Mouse (Mus musculus) forebrain, embryonic 14.5 days (tissue): ENCODE data around the gene Rpl28. TPM values are rescaled to one million over a fixed set of nuclear protein-coding genes. Genes with fewer than 3 reads are reported as not detected.

Source experiments
- ATAC-seq: fragments of 200-750 bp; cut with Nextera tagmentation; 2 replicates; pipeline ENCODE4 v1.8.0; 2017; ENCODE audit warnings: mild to moderate bottlenecking, moderate library complexity
- DNase-seq: peaks from one replicate; pipeline ENCODE4 v3.0.0-alpha.2; 2015; ENCODE audit warnings: low spot score
- H3K27ac ChIP-seq: fragments of 300-500 bp; sonication (generic); 2 replicates; pipeline ENCODE4 v1.5.1; 2014; ENCODE audit warnings: low read depth, mild to moderate bottlenecking, control low read depth, low read length, moderate library complexity
- H3K27me3 ChIP-seq: fragments of 300-500 bp; sonication (generic); replicated peaks from 2 replicates; pipeline ENCODE4 v1.6.1; 2014; ENCODE audit warnings: low read length, control low read depth, mixed read lengths; ENCODE audit not compliant: control insufficient read depth, insufficient read depth
- H3K36me3 ChIP-seq: fragments of 300-500 bp; sonication (generic); 2 replicates; pipeline ENCODE4 v1.6.1; 2014; ENCODE audit warnings: low read length, control low read depth; ENCODE audit not compliant: control insufficient read depth, insufficient read depth
- H3K4me1 ChIP-seq: fragments of 300-500 bp; sonication (generic); 2 replicates; pipeline ENCODE4 v1.6.1; 2014; ENCODE audit warnings: antibody characterized with exemption, low read length, control low read depth; ENCODE audit not compliant: control insufficient read depth, insufficient read depth
- H3K4me2 ChIP-seq: fragments of 300-500 bp; sonication (generic); 2 replicates; pipeline ENCODE4 v1.6.1; 2014; ENCODE audit warnings: mild to moderate bottlenecking, control low read depth, low read length
- H3K4me3 ChIP-seq: fragments of 300-500 bp; sonication (generic); 2 replicates; pipeline ENCODE4 v1.5.1; 2014; ENCODE audit warnings: low read depth, low read length, control low read depth
- H3K9ac ChIP-seq: fragments of 300-500 bp; sonication (generic); 2 replicates; pipeline ENCODE4 v1.6.1; 2014; ENCODE audit warnings: mild to moderate bottlenecking, low read length, control low read depth, moderate library complexity
- H3K9me3 ChIP-seq: fragments of 300-500 bp; sonication (generic); replicated peaks from 2 replicates; pipeline ENCODE4 v1.6.1; 2016; ENCODE audit warnings: low read length, control low read depth, mixed read lengths; ENCODE audit not compliant: control insufficient read depth
- WGBS: fragments of 180-500 bp; shearing (Covaris S2); extraction: QIAGEN DNeasy Blood & Tissue Kit; methylation state at CpG from one replicate; pipeline ENCODE4 v1.1.7; 2014; 5-methylcytosine and 5-hydroxymethylcytosine counted together
- polyA plus RNA-seq: library from polyadenylated mRNA; unstranded; fragments of >200 nt; fragmentation: Nextera tagmentation; extraction: Ambion mirVana; gene quantifications from 2 replicates; pipeline ENCODE4 v1.2.1, GENCODE M21; 2014

The Rpl28 gene
- polyA plus RNA-seq: 179 and 182 TPM in 2 replicates

GRCm38 (mm10) chr7:4792278-4793212 is at the start of gene Rpl28:
Gene Rpl28, plus strand, starts transcription at chr7:4792874.
- 0 out of 2 replicates have a peak, but pooled peaks cover 4% of the 10 kb centered on the region for H3K4me1 ChIP-seq
- H3K9me3 ChIP-seq: no peaks in the 10 kb centered on the region
- peaks cover 35% of the 10 kb centered on the region for H3K36me3 ChIP-seq
- peak within 1 kb of the TSS; percentile 80 for H3K27ac ChIP-seq
- H3K4me2 ChIP-seq: peak within 1 kb of the TSS; percentile 80
- peak; percentile 99 for DNase-seq
- peak; percentile 92 for ATAC-seq
- H3K4me3 ChIP-seq: peak within 1 kb of the TSS; percentile 63
- WGBS: 2% methylated on average over 54 of the region's 54 CpGs
- H3K27me3 ChIP-seq: 0 out of 2 replicates have a peak, but pooled peaks cover 4% of the 10 kb centered on the region
- H3K9ac ChIP-seq: peak within 1 kb of the TSS; percentile 87

GRCm38 (mm10) chr7:4743354-4743753 is 49.3 kb upstream of the Rpl28 start:
- no peaks in the 10 kb centered on the region for H3K27me3 ChIP-seq
- H3K4me1 ChIP-seq: peaks cover 21% of the 10 kb centered on the region
- no peak overlapping the region for H3K27ac ChIP-seq
- no peak overlapping the region for H3K4me3 ChIP-seq
- peaks cover 28% of the 10 kb centered on the region for H3K36me3 ChIP-seq
- no peaks in the 10 kb centered on the region for H3K9me3 ChIP-seq
- ATAC-seq (no peak), DNase-seq (no peak)
- H3K4me2 ChIP-seq: no peak overlapping the region
- WGBS: 71% methylated on average over 2 of the region's 2 CpGs
- no peak overlapping the region for H3K9ac ChIP-seq

- ATAC-seq: no peak
- no peak overlapping the region for H3K4me2 ChIP-seq
- H3K9ac ChIP-seq: no peak overlapping the region
- H3K4me3 ChIP-seq: no peak overlapping the region
- no peak overlapping the region for H3K27ac ChIP-seq
- WGBS: 88% methylated on average over 6 of the region's 6 CpGs
- H3K36me3 ChIP-seq: peaks cover 28% of the 10 kb centered on the region
- H3K4me1 ChIP-seq: peaks cover 13% of the 10 kb centered on the region
- no peaks in the 10 kb centered on the region for H3K27me3 ChIP-seq
- DNase-seq: no peak
- no peaks in the 10 kb centered on the region for H3K9me3 ChIP-seq
Observed at GRCm38 (mm10) chr7:4744886-4745285, 47.8 kb upstream of the Rpl28 start.

DNA sequence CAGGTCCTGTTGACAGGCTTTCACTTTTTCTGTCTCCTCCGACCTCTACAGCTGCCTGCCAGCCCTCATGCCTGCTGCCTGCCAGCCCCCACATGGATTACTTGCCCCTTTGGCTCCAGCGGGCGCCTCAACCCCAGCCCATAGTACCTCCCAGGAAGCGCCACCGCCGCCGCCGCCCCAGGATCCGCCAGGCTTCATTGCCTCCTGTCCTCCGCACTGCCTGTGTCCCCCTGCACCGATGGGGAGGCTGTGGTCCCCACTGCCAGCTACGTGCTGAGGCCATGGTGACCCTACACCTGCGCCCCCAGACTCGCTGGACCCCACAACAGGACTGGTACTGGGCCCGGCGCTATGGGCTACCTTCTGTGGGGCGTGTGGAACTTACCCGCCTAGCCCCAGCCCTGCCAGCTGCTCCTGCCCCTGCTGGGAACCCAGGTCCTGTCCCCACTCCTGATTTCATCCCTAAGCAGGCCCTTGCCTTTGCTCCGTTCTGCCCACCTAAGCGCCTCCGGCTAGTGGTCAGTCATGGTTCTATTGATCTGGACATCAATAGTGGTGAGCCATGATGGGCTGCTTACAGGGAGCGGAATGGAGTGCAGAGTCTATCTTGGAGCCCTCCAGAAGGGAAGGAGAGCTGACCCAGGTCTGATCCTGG is 46.2 kb upstream of the Rpl28 start:
- H3K27ac ChIP-seq: no peak overlapping the region
- H3K27me3 ChIP-seq: no peaks in the 10 kb centered on the region
- H3K4me1 ChIP-seq: peaks cover 6% of the 10 kb centered on the region; the same call in 1 of the 2 replicates
- 87% methylated on average over 22 of the region's 22 CpGs for WGBS
- no peak overlapping the region for H3K4me2 ChIP-seq
- DNase-seq: no peak
- no peak overlapping the region for H3K9ac ChIP-seq
- no peaks in the 10 kb centered on the region for H3K9me3 ChIP-seq
- no peak overlapping the region for H3K4me3 ChIP-seq
- ATAC-seq: no peak
- H3K36me3 ChIP-seq: peaks cover 28% of the 10 kb centered on the region

GRCm38 (mm10) chr7:4747156-4747899 is 45.3 kb upstream of the Rpl28 start:
- Histone ChIP-seq H3K4me2 (no peak overlapping the region), H3K9me3 (no peaks in the 10 kb centered on the region), H3K9ac (no peak overlapping the region), H3K27ac (no peak overlapping the region), H3K27me3 (no peaks in the 10 kb centered on the region), H3K4me1 (peaks cover 9% of the 10 kb centered on the region), H3K4me3 (no peak overlapping the region), H3K36me3 (peaks cover 28% of the 10 kb centered on the region)
- DNase-seq: no peak
- 77% methylated on average over 9 of the region's 9 CpGs for WGBS
- no peak for ATAC-seq

DNA sequence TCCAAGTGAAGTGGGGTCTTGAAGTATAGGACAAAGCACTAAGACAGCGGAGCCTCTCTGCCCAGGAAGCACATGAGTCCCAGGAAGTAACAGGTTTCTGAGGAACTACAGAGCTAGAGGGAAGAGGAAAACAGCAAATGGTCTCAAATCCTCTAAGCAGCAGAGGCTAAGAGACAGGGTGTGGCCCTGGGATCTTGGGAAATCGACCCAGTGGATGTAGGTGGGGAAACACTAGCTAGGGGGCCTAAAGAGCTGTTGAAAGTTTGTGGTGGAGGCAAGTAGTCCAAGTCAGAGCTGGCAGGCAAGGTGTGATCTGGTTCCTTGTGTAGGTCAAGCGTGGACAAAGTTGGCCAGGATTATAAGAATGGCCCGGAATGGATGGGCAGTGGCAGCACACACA is 44.4 kb upstream of the Rpl28 start:
- H3K9me3 ChIP-seq: no peaks in the 10 kb centered on the region
- no peak overlapping the region for H3K9ac ChIP-seq
- WGBS: 83% methylated on average over 4 of the region's 4 CpGs
- no peak overlapping the region for H3K4me3 ChIP-seq
- H3K4me2 ChIP-seq: no peak overlapping the region
- DNase-seq: no peak
- no peak overlapping the region for H3K27ac ChIP-seq
- H3K27me3 ChIP-seq: no peaks in the 10 kb centered on the region
- no peak for ATAC-seq
- H3K4me1 ChIP-seq: peaks cover 11% of the 10 kb centered on the region
- H3K36me3 ChIP-seq: peaks cover 28% of the 10 kb centered on the region

GRCm38 (mm10) chr7:4749169-4749568 is 43.5 kb upstream of the Rpl28 start:
- Histone ChIP-seq H3K27ac (no peak overlapping the region), H3K9ac (no peak overlapping the region), H3K9me3 (no peaks in the 10 kb centered on the region), H3K36me3 (peaks cover 28% of the 10 kb centered on the region), H3K27me3 (no peaks in the 10 kb centered on the region), H3K4me3 (no peak overlapping the region), H3K4me1 (peaks cover 11% of the 10 kb centered on the region), H3K4me2 (no peak overlapping the region)
- DNase-seq (no peak), ATAC-seq (no peak)
- WGBS: 81% methylated on average over 2 of the region's 2 CpGs

GRCm38 (mm10) chr7:4751971-4752820 is 40.5 kb upstream of the Rpl28 start:
- H3K4me1 ChIP-seq: peaks cover 11% of the 10 kb centered on the region
- peak overlapping the region; percentile 39 for H3K4me2 ChIP-seq
- peak overlapping the region; percentile 11; the same call in 1 of the 2 replicates for H3K4me3 ChIP-seq
- no peak overlapping the region for H3K9ac ChIP-seq
- peaks cover 1% of the 10 kb centered on the region for H3K36me3 ChIP-seq
- no peak overlapping the region for H3K27ac ChIP-seq
- no peaks in the 10 kb centered on the region for H3K9me3 ChIP-seq
- DNase-seq (peak; percentile 25), ATAC-seq (peak; percentile 64)
- no peaks in the 10 kb centered on the region for H3K27me3 ChIP-seq
- 1% methylated on average over 30 of the region's 30 CpGs for WGBS
